In genomic region chrX:12135121-12136111, GRCm38 (mm10) we compare ENCODE assay signal across 9 mouse cellular contexts. TPM values are rescaled to one million over a fixed set of nuclear protein-coding genes. Genes with fewer than 3 reads are reported as not detected.
DNase-seq lines count a peak whose midpoint lies in the region; ATAC-seq and TF ChIP-seq lines count a peak whose summit lies in the region.
"Had no signal": no experiment of that assay in that cellular context is flagged by ENCODE, and none has a peak within 500 bp of the region (broad histone marks: within the 10 kb centered on the region; RNA-seq: fewer than 3 reads in every experiment).

No protein-coding gene starts in this region.

- H3K4me3 ChIP-seq in ES-Bruce4 (ENCODE audit: low read depth, low read length): peak overlapping the region; percentile 59
- peak overlapping the region; percentile 57 for H3K4me3 ChIP-seq in heart, adult 2 months
- peak overlapping the region; percentile 45 for H3K4me3 ChIP-seq in kidney, embryonic 16.5 days (ENCODE audit: low read length)
- peak overlapping the region; percentile 69 for H3K4me3 ChIP-seq in spleen, adult 2 months (ENCODE audit: extremely low read depth, insufficient read depth, insufficient read length)

- no peak for ATAC-seq in kidney, embryonic 16.5 days (ENCODE audit: low FRiP score, low TSS enrichment)
- ATAC-seq: Patski had no signal

- no peaks in the 10 kb centered on the region for H3K79me2 ChIP-seq in heart, adult 2 months (replicated peaks; ENCODE audit: control insufficient read depth, insufficient read depth, low read length)

- 3% methylated on average over 59 of the region's 75 CpGs for WGBS in heart, adult 2 months
- WGBS in kidney, embryonic 16.5 days: 3% methylated on average over 55 of the region's 75 CpGs
- 9% methylated on average over 57 of the region's 75 CpGs for WGBS in spleen, adult 2 months

- H3K9ac ChIP-seq in ES-Bruce4 (ENCODE audit: low read depth, poor library complexity, severe bottlenecking): peak overlapping the region; percentile 43
- H3K9ac ChIP-seq in heart, adult 2 months (ENCODE audit: low read depth, low read length): peak overlapping the region; percentile 72
- peak overlapping the region; percentile 56 for H3K9ac ChIP-seq in kidney, embryonic 16.5 days (replicated peaks; ENCODE audit: low read length)

- intact Hi-C loops in heart, adult 2 months (cut with DNase I): loop anchor here (2.0 kb wide), 3 partner anchors 45 to 129 kb away; no protein-coding TSS in a partner anchor

- H3K4me2 ChIP-seq in kidney, embryonic 16.5 days (replicated peaks; ENCODE audit: low read depth, low read length): peak overlapping the region; percentile 72

- H3K27me3 ChIP-seq in ES-Bruce4 (ENCODE audit: control insufficient read depth, insufficient read depth, low read length, poor library complexity, severe bottlenecking): peaks cover 6% of the 10 kb centered on the region; the same call in 1 of the 2 replicates
- no peaks in the 10 kb centered on the region for H3K27me3 ChIP-seq in heart, adult 2 months (ENCODE audit: control insufficient read depth, insufficient read depth, low read length)
- H3K27me3 ChIP-seq in kidney, embryonic 16.5 days (ENCODE audit: insufficient read depth, low read length): peaks cover 78% of the 10 kb centered on the region
- no peaks in the 10 kb centered on the region for H3K27me3 ChIP-seq in spleen, adult 2 months (ENCODE audit: control insufficient read depth, insufficient read depth, low read length)

- TF ChIP-seq CTCF in ES-Bruce4 (IDR thresholded peaks at IDR 0.05; ENCODE audit: low read depth, low read length): no peak
- no peak for TF ChIP-seq CTCF in heart, adult 2 months (IDR thresholded peaks at IDR 0.05)
- TF ChIP-seq CTCF in spleen, adult 2 months (IDR thresholded peaks at IDR 0.05; ENCODE audit: extremely low read depth, insufficient read depth, insufficient read length, insufficient replicate concordance): no peak

- no peaks in the 10 kb centered on the region for H3K9me3 ChIP-seq in ES-Bruce4 (replicated peaks; ENCODE audit: control insufficient read depth, insufficient read depth, low read length, poor library complexity, severe bottlenecking)
- H3K9me3 ChIP-seq in kidney, embryonic 16.5 days (ENCODE audit: low read length): no peaks in the 10 kb centered on the region

- H3K27ac ChIP-seq in ES-Bruce4 (ENCODE audit: insufficient read depth, low read length): no peak overlapping the region
- peak overlapping the region; percentile 87 for H3K27ac ChIP-seq in heart, adult 2 months
- H3K27ac ChIP-seq in kidney, embryonic 16.5 days (ENCODE audit: low read length): peak overlapping the region; percentile 69
- peak overlapping the region; percentile 95 for H3K27ac ChIP-seq in spleen, adult 2 months (ENCODE audit: insufficient read depth, low read length)

- peak; percentile 71 for DNase-seq in embryo, embryonic 9.5 days (ENCODE audit: extremely low spot score)
- DNase-seq in embryo, embryonic 10.5 days (ENCODE audit: low spot score): no peak
- DNase-seq in cerebellum, adult 9-10 months: peak; percentile 43
- peak; percentile 83 to 88 for DNase-seq in heart, adult 2 months
- DNase-seq in lung, postnatal 4 days: peak; percentile 80 to 90
- DNase-seq in spleen, adult 2 months (ENCODE audit: low read depth in 1 of 2, low spot score in 2 of 2): peak; percentile 72 to 79

- no peak for TF ChIP-seq EP300 in ES-Bruce4 (IDR thresholded peaks at IDR 0.05; ENCODE audit: insufficient read depth, low read depth, low read length)
- TF ChIP-seq EP300 in heart, adult 2 months (IDR thresholded peaks at IDR 0.05; ENCODE audit: insufficient read depth, low read depth, low read length): no peak

- no peaks in the 10 kb centered on the region for H3K4me1 ChIP-seq in ES-Bruce4 (ENCODE audit: control insufficient read depth, insufficient read depth, low read length)
- H3K4me1 ChIP-seq in heart, adult 2 months (ENCODE audit: control insufficient read depth, insufficient read depth, low read length): peaks cover 4% of the 10 kb centered on the region
- peaks cover 49% of the 10 kb centered on the region for H3K4me1 ChIP-seq in kidney, embryonic 16.5 days (ENCODE audit: insufficient read depth, low read length)
- peaks cover 11% of the 10 kb centered on the region for H3K4me1 ChIP-seq in spleen, adult 2 months (ENCODE audit: control insufficient read depth, insufficient read depth, insufficient read length)

- no peaks in the 10 kb centered on the region for H3K36me3 ChIP-seq in ES-Bruce4 (ENCODE audit: control insufficient read depth, insufficient read depth, low read length, poor library complexity, severe bottlenecking)
- H3K36me3 ChIP-seq in heart, adult 2 months (ENCODE audit: control insufficient read depth, insufficient read depth, low read length): no peaks in the 10 kb centered on the region
- no peaks in the 10 kb centered on the region for H3K36me3 ChIP-seq in kidney, embryonic 16.5 days (ENCODE audit: insufficient read depth, low read length)
- no peaks in the 10 kb centered on the region for H3K36me3 ChIP-seq in spleen, adult 2 months (ENCODE audit: control insufficient read depth, insufficient read depth, low read length)

- no peak for TF ChIP-seq POLR2A in ES-Bruce4 (IDR thresholded peaks at IDR 0.05; ENCODE audit: insufficient read depth, low read length)
- no peak for TF ChIP-seq POLR2A in heart, adult 2 months (IDR thresholded peaks at IDR 0.05; ENCODE audit: insufficient read depth, low read depth, low read length)
- peak; percentile 37; the same call in 1 of the 2 replicates for TF ChIP-seq POLR2A in spleen, adult 2 months (IDR thresholded peaks at IDR 0.05; ENCODE audit: low read depth, low read length)

RNA-seq across cellular contexts. Expression of gene Bcor, which starts 24.7 kb away (rescaled TPM):
- 14.9 and 15.8 TPM in 2 replicates for polyA plus RNA-seq in ES-Bruce4 (2011; ENCODE audit: insufficient read depth, insufficient read length, low read depth, missing spikeins)
- total RNA-seq in heart, adult 2 months (2021): 10 to 100 TPM; 18.0 to 22.4 TPM
- 11.2 and 15.3 TPM in 2 replicates for polyA plus RNA-seq in heart, adult 2 months (2012; rRNA removed)
- 16.7 and 19.9 TPM in 2 replicates for polyA plus RNA-seq in kidney, embryonic 16.5 days (2015; fragmentation: Nextera tagmentation; extraction: Ambion mirVana)
- 12.8 and 15.6 TPM in 2 replicates for polyA plus RNA-seq in spleen, adult 2 months (2012; rRNA removed)
